Mouse (Mus musculus) 416B (cell line): ENCODE measurements at regions not wholly inside any gene's neighbourhood (a gene's known extent, or its start where the extent isn't known, plus 50 kb on each side); places are given as distances from the start of the nearest gene placed in this dataset.
"Not testable (repeated sequence)": the region's sequence is repeated elsewhere in the genome, so short reads cannot be mapped to it uniquely, and the experiment has no call there.

Experiments
- DNase-seq: peaks from one replicate; pipeline ENCODE4 v3.0.0; 2011; ENCODE audit warnings: low read depth

GRCm38 (mm10) chr10:46100837-46101236 is 523.2 kb downstream of the Hace1 start:
- peak; percentile 3 for DNase-seq

- no peak for DNase-seq
Measured at GRCm38 (mm10) chr10:46108810-46109209, 531.2 kb downstream of the Hace1 start.

DNA sequence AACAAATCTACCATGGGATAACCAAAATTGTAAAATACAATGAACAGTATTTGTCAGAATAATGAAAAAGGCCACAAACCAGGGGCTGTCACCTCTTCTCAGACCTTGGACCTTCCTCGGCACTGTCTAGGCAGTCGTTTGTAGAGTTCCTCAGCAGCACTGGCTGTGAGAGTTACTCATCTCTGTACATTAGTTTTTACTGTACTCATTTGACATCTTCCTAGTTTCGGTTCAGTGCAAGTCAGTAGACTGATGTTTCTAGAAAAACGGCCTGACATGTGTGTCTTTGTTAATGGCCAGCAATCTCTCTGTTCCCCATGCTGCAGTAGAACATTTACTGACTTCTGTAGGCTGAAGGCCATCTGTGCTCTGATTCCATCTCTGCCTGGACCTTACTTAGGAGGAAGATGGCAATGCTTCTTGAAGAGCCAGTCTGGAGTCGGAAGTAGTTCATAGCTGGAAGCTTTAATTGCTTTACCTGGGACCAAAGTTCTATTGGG is 537.1 kb downstream of the Hace1 start:
- DNase-seq, result no peak

- not testable (repeated sequence) for DNase-seq
Measured at GRCm38 (mm10) chr10:46122409-46122808, 544.8 kb downstream of the Hace1 start.

GRCm38 (mm10) chr10:46123795-46124194 is 546.2 kb downstream of the Hace1 start:
- no peak for DNase-seq

GRCm38 (mm10) chr10:46135120-46135748 is 557.6 kb downstream of the Hace1 start:
- no peak for DNase-seq

DNA sequence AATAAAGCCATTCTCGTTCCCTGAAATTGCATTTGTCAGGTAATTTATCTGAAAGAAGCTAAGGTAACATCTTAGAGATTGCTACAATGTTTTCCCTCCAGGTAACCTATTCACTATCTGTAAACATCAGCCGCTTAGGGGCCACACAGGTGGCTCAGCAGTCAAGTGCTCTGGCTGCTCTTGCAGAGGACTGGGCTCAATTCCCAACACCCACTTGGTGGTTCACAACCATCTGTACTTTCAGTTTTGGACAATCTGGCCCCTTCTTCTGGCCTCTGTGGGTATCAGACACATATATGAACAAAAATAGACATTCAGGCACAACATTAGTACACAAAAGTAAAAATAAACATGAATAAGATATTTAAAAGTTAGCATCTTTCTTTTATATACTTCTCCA is 596.4 kb downstream of the Hace1 start:
- no peak for DNase-seq

DNA sequence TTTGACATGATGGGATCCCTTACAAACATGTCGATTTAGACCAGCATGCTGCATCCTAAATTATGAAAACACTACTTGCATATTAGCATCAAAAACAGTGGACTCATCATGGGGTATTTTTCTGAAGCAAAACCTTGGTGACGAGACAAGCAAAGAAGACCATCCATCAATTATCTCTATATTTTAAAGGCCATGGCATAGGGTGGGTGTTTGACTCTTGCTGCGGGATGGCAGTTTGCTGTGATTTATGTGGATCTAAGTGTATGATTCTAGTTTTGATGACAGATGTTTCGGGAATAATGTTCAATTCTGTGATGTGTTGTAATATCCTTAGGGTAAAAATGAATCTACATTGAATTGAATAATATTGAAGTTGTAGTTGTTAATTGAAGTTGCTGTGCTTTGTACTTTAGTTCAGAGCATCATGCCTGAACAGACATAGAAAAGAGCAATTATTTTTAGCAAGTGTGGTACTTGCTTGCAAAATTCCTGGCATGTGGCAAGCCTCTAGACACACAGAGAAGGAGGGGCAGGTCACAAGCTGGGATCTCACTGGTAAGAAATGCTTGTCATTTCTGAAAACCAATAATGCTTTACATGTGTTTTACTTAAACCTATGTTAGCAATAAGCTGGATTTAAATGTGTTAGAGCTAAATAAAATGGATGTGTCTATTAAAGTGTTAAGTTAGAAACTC is 608.3 kb downstream of the Hace1 start:
- DNase-seq, result no peak

DNA sequence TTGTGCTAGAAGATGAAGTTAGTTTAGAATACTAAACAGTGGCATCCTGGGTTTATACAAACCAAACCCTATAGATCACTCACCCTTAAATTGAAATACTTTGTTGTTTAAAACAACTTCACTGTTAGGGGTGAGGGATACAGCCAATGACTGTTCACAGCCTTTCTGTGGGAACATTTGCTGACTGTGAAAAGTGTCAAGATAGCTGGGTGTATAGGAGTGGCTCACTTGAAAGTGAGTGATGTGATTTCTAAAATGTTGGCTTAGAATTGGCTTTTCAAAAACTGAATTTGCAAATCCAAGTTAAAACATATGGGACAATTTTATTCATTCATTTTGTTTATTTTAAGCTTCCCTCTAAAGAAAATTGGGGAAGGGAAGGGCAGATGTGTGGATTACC is 616.5 kb downstream of the Hace1 start:
- DNase-seq, result no peak

- no peak for DNase-seq
Measured at GRCm38 (mm10) chr10:46226837-46227402, 649.3 kb downstream of the Hace1 start.

GRCm38 (mm10) chr10:46229608-46230007 is 652.0 kb downstream of the Hace1 start:
- DNase-seq, result no peak

- DNase-seq, result peak; percentile 19
Measured at GRCm38 (mm10) chr10:46235581-46235980, 658.0 kb downstream of the Hace1 start.

DNA sequence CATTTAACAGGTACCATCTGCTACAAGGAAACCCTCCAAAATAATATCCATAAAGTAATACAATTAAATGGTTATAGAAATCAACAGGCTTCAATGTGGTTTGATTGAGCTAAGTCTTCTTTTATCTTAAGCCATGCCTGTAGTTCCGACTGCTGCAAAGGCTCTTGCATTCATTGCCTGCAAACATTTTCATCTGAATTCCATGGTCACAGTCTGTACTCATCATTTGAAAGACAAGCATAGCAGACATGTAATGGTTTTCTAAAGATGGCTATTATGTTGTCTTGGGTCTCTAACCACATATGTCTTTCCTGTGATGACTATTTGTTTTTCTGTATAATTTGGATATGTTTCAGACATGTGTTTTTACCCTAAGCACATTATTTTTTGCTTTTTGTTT is 677.9 kb downstream of the Hace1 start:
- DNase-seq, result no peak

DNA sequence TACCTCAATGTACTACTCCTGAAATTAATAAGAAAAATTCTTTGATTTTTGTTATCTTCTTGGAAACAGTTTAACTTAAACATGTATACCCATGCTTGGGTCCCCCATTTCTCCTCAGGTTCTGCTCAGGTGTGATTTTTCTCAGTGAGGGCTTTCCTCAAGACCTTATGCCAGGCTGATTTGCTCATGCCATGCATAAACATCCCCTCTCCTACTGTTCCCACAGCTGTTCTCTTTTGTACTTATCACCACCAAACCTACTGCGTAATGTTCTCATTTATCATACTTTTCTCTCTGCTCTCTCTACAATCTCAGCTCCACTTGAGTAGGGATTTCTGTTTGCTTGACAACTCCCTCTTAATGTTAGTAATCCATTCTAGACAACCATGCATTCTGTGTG is 692.1 kb downstream of the Hace1 start:
- no peak for DNase-seq

DNA sequence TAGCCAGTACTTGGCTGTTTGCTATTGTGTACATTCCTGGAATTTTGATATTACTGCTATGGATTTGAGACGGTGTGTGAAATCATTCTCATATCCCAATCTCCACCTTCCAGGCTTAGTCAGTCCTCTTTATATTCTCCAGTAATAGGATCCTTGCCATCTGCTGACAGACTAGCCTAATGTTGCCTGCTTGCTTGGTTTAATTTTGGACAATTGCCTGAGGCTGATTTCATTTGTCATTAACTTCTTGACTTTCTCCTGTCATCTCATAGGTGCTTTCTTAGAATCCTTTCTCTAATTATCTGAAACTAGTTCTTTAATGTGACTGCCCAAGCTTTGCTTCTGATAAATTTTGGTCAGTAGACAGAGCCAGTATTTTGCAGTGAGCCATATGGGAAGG is 696.2 kb downstream of the Hace1 start:
- no peak for DNase-seq

DNA sequence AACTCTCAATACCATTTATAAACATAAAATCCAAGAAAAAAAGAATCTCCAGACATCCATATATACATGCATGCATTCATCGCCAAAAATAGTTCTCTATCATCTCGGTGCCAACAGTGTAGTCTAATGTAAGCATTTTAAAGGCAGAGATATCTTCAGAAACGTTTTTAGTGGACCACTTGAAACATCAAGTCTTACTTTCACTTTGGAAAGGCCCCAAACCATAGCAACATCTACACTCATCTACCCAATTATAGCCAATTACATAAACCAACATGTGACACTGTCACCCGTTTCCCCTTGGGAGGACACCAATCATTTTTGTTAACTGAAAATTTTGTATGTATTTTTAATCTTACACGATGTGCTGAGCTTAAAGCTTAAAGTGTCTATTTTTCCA is 716.7 kb downstream of the Hace1 start:
- DNase-seq, result peak; percentile 0

DNA sequence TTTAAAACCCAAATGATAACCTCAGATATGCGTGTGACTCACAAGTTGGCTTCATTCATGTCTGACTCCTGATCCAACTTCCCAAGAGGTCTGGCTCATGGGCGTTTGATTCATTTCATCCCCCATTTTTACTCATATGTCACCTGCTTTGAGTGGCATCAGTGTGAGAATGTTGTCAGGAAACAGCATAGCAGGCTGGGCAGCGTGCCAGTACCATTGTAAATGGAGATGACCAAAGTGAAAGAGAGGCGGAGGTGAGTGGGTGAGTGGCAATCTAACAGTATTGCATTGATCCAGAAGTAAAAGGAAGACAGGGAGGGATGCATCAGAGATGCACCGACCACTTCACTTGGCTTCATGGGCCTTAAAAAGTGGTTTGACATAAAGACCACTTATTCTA is 720.7 kb downstream of the Hace1 start:
- peak; percentile 9 for DNase-seq

GRCm38 (mm10) chr10:46299521-46299920 is 721.9 kb downstream of the Hace1 start:
- DNase-seq, result no peak

- no peak for DNase-seq
Measured at GRCm38 (mm10) chr10:46320328-46321038, 742.9 kb downstream of the Hace1 start.

- DNase-seq, result no peak
Measured at GRCm38 (mm10) chr10:46321040-46321439, 743.4 kb downstream of the Hace1 start.

- DNase-seq, result no peak
Measured at GRCm38 (mm10) chr10:46329052-46329451, 751.4 kb downstream of the Hace1 start.

DNA sequence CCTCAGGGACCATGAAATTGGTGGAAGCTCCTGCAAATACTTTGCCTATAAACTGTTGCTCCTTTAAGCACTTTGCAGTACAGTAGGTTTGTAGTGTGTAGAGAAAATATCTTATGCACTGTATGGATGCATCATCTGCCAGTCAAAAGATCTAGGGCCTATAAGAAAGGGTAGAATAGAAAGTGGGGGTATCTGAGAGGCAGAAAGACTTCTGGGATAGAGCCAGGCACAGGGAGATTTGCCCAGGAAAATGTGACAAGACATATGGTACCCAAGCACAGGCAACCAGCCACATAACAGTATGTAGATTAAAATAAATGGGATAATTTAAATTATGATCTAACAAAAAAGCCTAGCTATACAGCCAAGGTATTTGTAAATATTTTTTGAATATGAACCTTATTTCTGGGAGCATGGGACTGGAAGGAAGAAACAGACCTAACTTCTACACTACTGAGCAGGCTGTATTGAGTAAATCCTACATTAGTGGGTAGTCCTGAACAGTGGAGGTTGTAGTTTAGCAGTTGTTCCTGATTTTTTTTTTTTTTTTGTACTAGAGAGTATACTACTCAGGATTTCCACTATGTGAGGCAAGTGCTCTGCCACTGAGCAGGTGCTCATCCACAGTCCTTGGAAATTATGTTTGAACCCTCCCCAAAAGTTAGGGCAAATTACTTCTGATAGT is 754.1 kb downstream of the Hace1 start:
- DNase-seq, result no peak
